Mouse (Mus musculus): ENCODE data around the gene Gm44790. TPM values are rescaled to one million over a fixed set of nuclear protein-coding genes. Genes with fewer than 3 reads are reported as not detected.
"Not testable (repeated sequence)": the region's sequence is repeated elsewhere in the genome, so short reads cannot be mapped to it uniquely, and the experiment has no call there.

Gene Gm44790
- polyA plus RNA-seq (2015; fragmentation: Nextera tagmentation; extraction: Ambion mirVana): 1.3 TPM in 1 of 2 replicates, not detected in the other

- Histone ChIP-seq H3K4me1 (no peaks in the 10 kb centered on the region), H3K9ac (no peak within 1 kb of the TSS), H3K27me3 (no peaks in the 10 kb centered on the region), H3K4me3 (no peak within 1 kb of the TSS), H3K4me2 (replicated peaks) (no peak within 1 kb of the TSS), H3K36me3 (peaks cover 78% of the 10 kb centered on the region), H3K9me3 (no peaks in the 10 kb centered on the region), H3K27ac (no peak within 1 kb of the TSS)
- 93% methylated on average over 1 of the region's 1 CpGs for WGBS
- ATAC-seq (ENCODE audit: low FRiP score, low read depth): no peak
These were observed at the start of gene Gm44790 for GRCm38 (mm10) chr6:86426358-86426757. TSS of gene Gm44790 (plus strand) at chr6:86426658.

- Histone ChIP-seq H3K4me3 (no peak overlapping the region), H3K9ac (no peak overlapping the region), H3K4me1 (0 out of 2 replicates have a peak, but pooled peaks cover 2% of the 10 kb centered on the region), H3K27me3 (no peaks in the 10 kb centered on the region), H3K27ac (no peak overlapping the region), H3K4me2 (replicated peaks) (no peak overlapping the region), H3K36me3 (peaks cover 55% of the 10 kb centered on the region), H3K9me3 (no peaks in the 10 kb centered on the region)
- WGBS: 92% methylated on average over 3 of the region's 3 CpGs
- ATAC-seq (ENCODE audit: low FRiP score, low read depth): no peak
These were observed 48.1 kb upstream of the Gm44790 start for GRCm38 (mm10) chr6:86378341-86378740.

- H3K27me3 ChIP-seq; H3K4me2 ChIP-seq (replicated peaks); H3K4me3 ChIP-seq; H3K4me1 ChIP-seq; H3K9me3 ChIP-seq; ATAC-seq (ENCODE audit: low FRiP score, low read depth); H3K9ac ChIP-seq; H3K27ac ChIP-seq: not testable (repeated sequence)
- H3K36me3 ChIP-seq: peaks cover 51% of the 10 kb centered on the region
- 79% methylated on average over 8 of the region's 8 CpGs for WGBS
These were observed 46.3 kb upstream of the Gm44790 start for GRCm38 (mm10) chr6:86380112-86380511.

GRCm38 (mm10) chr6:86382551-86382950 lies 43.9 kb upstream of the Gm44790 start:
- no peak overlapping the region for H3K9ac ChIP-seq
- no peaks in the 10 kb centered on the region for H3K4me1 ChIP-seq
- ATAC-seq (ENCODE audit: low FRiP score, low read depth): no peak
- no peaks in the 10 kb centered on the region for H3K9me3 ChIP-seq
- H3K27me3 ChIP-seq: no peaks in the 10 kb centered on the region
- peaks cover 45% of the 10 kb centered on the region for H3K36me3 ChIP-seq
- no peak overlapping the region for H3K4me3 ChIP-seq
- no peak overlapping the region for H3K27ac ChIP-seq
- no peak overlapping the region for H3K4me2 ChIP-seq (replicated peaks)

- Histone ChIP-seq H3K36me3 (peaks cover 45% of the 10 kb centered on the region), H3K4me3 (no peak overlapping the region), H3K4me2 (replicated peaks) (no peak overlapping the region), H3K4me1 (no peaks in the 10 kb centered on the region), H3K9me3 (no peaks in the 10 kb centered on the region), H3K27ac (no peak overlapping the region), H3K27me3 (no peaks in the 10 kb centered on the region), H3K9ac (no peak overlapping the region)
- WGBS: 47% methylated on average over 16 of the region's 16 CpGs
- no peak for ATAC-seq (ENCODE audit: low FRiP score, low read depth)
These were observed 43.1 kb upstream of the Gm44790 start for GRCm38 (mm10) chr6:86383370-86383769.

GRCm38 (mm10) chr6:86384692-86385091 lies 41.8 kb upstream of the Gm44790 start:
- no peaks in the 10 kb centered on the region for H3K4me1 ChIP-seq
- no peak for ATAC-seq (ENCODE audit: low FRiP score, low read depth)
- no peak overlapping the region for H3K27ac ChIP-seq
- peaks cover 45% of the 10 kb centered on the region for H3K36me3 ChIP-seq
- no peak overlapping the region for H3K4me3 ChIP-seq
- H3K9me3 ChIP-seq: no peaks in the 10 kb centered on the region
- H3K4me2 ChIP-seq (replicated peaks): no peak overlapping the region
- whole genome bisulfite sequencing: 47% methylated on average over 4 of the region's 4 CpGs
- no peak overlapping the region for H3K9ac ChIP-seq
- H3K27me3 ChIP-seq: no peaks in the 10 kb centered on the region

- WGBS: 86% methylated on average over 5 of the region's 5 CpGs
- Histone ChIP-seq H3K9me3 (no peaks in the 10 kb centered on the region), H3K9ac (no peak overlapping the region), H3K27me3 (no peaks in the 10 kb centered on the region), H3K4me3 (no peak overlapping the region), H3K4me1 (no peaks in the 10 kb centered on the region), H3K27ac (no peak overlapping the region), H3K36me3 (peaks cover 50% of the 10 kb centered on the region), H3K4me2 (replicated peaks) (no peak overlapping the region)
- ATAC-seq (ENCODE audit: low FRiP score, low read depth): no peak
These were observed 40.9 kb upstream of the Gm44790 start for GRCm38 (mm10) chr6:86385362-86386104.

GRCm38 (mm10) chr6:86387313-86387712 lies 39.1 kb upstream of the Gm44790 start:
- Histone ChIP-seq H3K27ac (no peak overlapping the region), H3K36me3 (peaks cover 68% of the 10 kb centered on the region), H3K4me1 (no peaks in the 10 kb centered on the region), H3K9me3 (0 out of 2 replicates have a peak, but pooled peaks cover 3% of the 10 kb centered on the region), H3K9ac (no peak overlapping the region), H3K4me2 (replicated peaks) (no peak overlapping the region), H3K27me3 (no peaks in the 10 kb centered on the region), H3K4me3 (no peak overlapping the region)
- no peak for ATAC-seq (ENCODE audit: low FRiP score, low read depth)
- WGBS: 80% methylated on average over 12 of the region's 12 CpGs

- Histone ChIP-seq H3K4me3 (no peak overlapping the region), H3K4me1 (no peaks in the 10 kb centered on the region), H3K9me3 (0 out of 2 replicates have a peak, but pooled peaks cover 3% of the 10 kb centered on the region), H3K27me3 (no peaks in the 10 kb centered on the region), H3K9ac (no peak overlapping the region), H3K27ac (no peak overlapping the region), H3K4me2 (replicated peaks) (no peak overlapping the region), H3K36me3 (peaks cover 74% of the 10 kb centered on the region)
- WGBS: 83% methylated on average over 18 of the region's 18 CpGs
- ATAC-seq (ENCODE audit: low FRiP score, low read depth): no peak
These were observed 38.0 kb upstream of the Gm44790 start for GRCm38 (mm10) chr6:86388461-86388860.

GRCm38 (mm10) chr6:86391326-86391725 lies 35.1 kb upstream of the Gm44790 start:
- Histone ChIP-seq H3K4me3 (no peak overlapping the region), H3K36me3 (peaks cover 69% of the 10 kb centered on the region), H3K27me3 (no peaks in the 10 kb centered on the region), H3K9me3 (0 out of 2 replicates have a peak, but pooled peaks cover 3% of the 10 kb centered on the region), H3K9ac (no peak overlapping the region), H3K4me1 (peaks cover 16% of the 10 kb centered on the region), H3K4me2 (replicated peaks) (no peak overlapping the region), H3K27ac (no peak overlapping the region)
- ATAC-seq (ENCODE audit: low FRiP score, low read depth): no peak
- WGBS: 94% methylated on average over 5 of the region's 5 CpGs

GRCm38 (mm10) chr6:86393187-86393586 lies 33.3 kb upstream of the Gm44790 start:
- Histone ChIP-seq H3K9ac (no peak overlapping the region), H3K4me2 (replicated peaks) (no peak overlapping the region), H3K9me3 (0 out of 2 replicates have a peak, but pooled peaks cover 3% of the 10 kb centered on the region), H3K36me3 (peaks cover 56% of the 10 kb centered on the region), H3K4me1 (peaks cover 20% of the 10 kb centered on the region), H3K27ac (no peak overlapping the region), H3K4me3 (no peak overlapping the region), H3K27me3 (no peaks in the 10 kb centered on the region)
- WGBS: 84% methylated on average over 1 of the region's 1 CpGs
- no peak for ATAC-seq (ENCODE audit: low FRiP score, low read depth)

- 86% methylated on average over 17 of the region's 17 CpGs for WGBS
- peaks cover 46% of the 10 kb centered on the region for H3K36me3 ChIP-seq
- H3K4me1 ChIP-seq: peaks cover 20% of the 10 kb centered on the region
- H3K27me3 ChIP-seq: peaks cover 5% of the 10 kb centered on the region; the same call in 1 of the 2 replicates
- no peak for ATAC-seq (ENCODE audit: low FRiP score, low read depth)
- no peak overlapping the region for H3K9ac ChIP-seq
- 0 out of 2 replicates have a peak, but pooled peaks cover 3% of the 10 kb centered on the region for H3K9me3 ChIP-seq
- no peak overlapping the region for H3K4me2 ChIP-seq (replicated peaks)
- no peak overlapping the region for H3K27ac ChIP-seq
- H3K4me3 ChIP-seq: no peak overlapping the region
These were observed 32.3 kb upstream of the Gm44790 start for GRCm38 (mm10) chr6:86394078-86394720.

Measured in limb, embryonic 13.5 days (tissue).